Mouse (Mus musculus) small intestine, adult 2 months (tissue): ENCODE measurements around the gene Map3k11.

Experiments
- CTCF ChIP-seq: fragments of 200-500 bp; IDR thresholded peaks from 2 replicates; pipeline ENCODE4 v1.5.1; 2012; ENCODE audit warnings: low read depth, mild to moderate bottlenecking, control low read depth, inconsistent platforms, low read length, moderate library complexity, mixed read lengths; ENCODE audit not compliant: insufficient replicate concordance, insufficient read length; ENCODE audit errors: extremely low read depth
- POLR2A ChIP-seq: fragments of 200-500 bp; IDR thresholded peaks from 2 replicates; pipeline ENCODE4 v1.6.1; 2012; ENCODE audit warnings: low read depth, mild to moderate bottlenecking, control low read depth, inconsistent platforms, low read length, moderate library complexity

GRCm38 (mm10) chr19:5725029-5725707 is 36.6 kb downstream of the Map3k11 start:
- TF ChIP-seq CTCF, result no peak
- no peak for TF ChIP-seq POLR2A
